Mouse (Mus musculus) T-cell, adult 2 months (primary cell): ENCODE data around the gene Phf21a.
A peak's percentile ranks its signal among the peaks of the same experiment; 100 is the strongest.
"Not testable (repeated sequence)": the region's sequence is repeated elsewhere in the genome, so short reads cannot be mapped to it uniquely, and the experiment has no call there.

ENCODE experiments used
- DNase-seq: peaks from one replicate; pipeline ENCODE4 v3.0.0; 2022; ENCODE audit warnings: low spot score

The Phf21a gene

GRCm38 (mm10) chr2:92384101-92384500 is 291.2 kb downstream of the Phf21a start:
- no peak for DNase-seq

GRCm38 (mm10) chr2:92385113-92386051 is 292.5 kb downstream of the Phf21a start:
- no peak for DNase-seq

GRCm38 (mm10) chr2:92386821-92387570 is 294.1 kb downstream of the Phf21a start:
- DNase-seq: no peak

GRCm38 (mm10) chr2:92387646-92388045 is 294.7 kb downstream of the Phf21a start:
- no peak for DNase-seq

- DNase-seq: no peak
Measured at GRCm38 (mm10) chr2:92388081-92388517, 295.2 kb downstream of the Phf21a start.

GRCm38 (mm10) chr2:92388891-92389641 is 296.1 kb downstream of the Phf21a start:
- peak; percentile 40 for DNase-seq

GRCm38 (mm10) chr2:92389645-92390044 is 296.7 kb downstream of the Phf21a start:
- no peak for DNase-seq

GRCm38 (mm10) chr2:92390206-92390930 is 297.5 kb downstream of the Phf21a start:
- DNase-seq: no peak

GRCm38 (mm10) chr2:92391116-92391515 is 298.2 kb downstream of the Phf21a start:
- DNase-seq: no peak

GRCm38 (mm10) chr2:92391703-92392317 is 298.9 kb downstream of the Phf21a start:
- DNase-seq: no peak

- no peak for DNase-seq
Measured at GRCm38 (mm10) chr2:92392318-92393264, 299.7 kb downstream of the Phf21a start.

- no peak for DNase-seq
Measured at GRCm38 (mm10) chr2:92395535-92395934, 302.6 kb downstream of the Phf21a start.

- DNase-seq: no peak
Measured at GRCm38 (mm10) chr2:92397436-92397835, 304.5 kb downstream of the Phf21a start.

- not testable (repeated sequence) for DNase-seq
Measured at GRCm38 (mm10) chr2:92399877-92400276, 307.0 kb downstream of the Phf21a start.

GRCm38 (mm10) chr2:92400682-92401081 is 307.8 kb downstream of the Phf21a start:
- DNase-seq: no peak

- DNase-seq: no peak
Measured at GRCm38 (mm10) chr2:92401091-92401561, 308.2 kb downstream of the Phf21a start, which contains the start of gene Mapk8ip1. Gene Mapk8ip1 (minus strand): TSS chr2:92401263.

GRCm38 (mm10) chr2:92402591-92403326 is 309.8 kb downstream of the Phf21a start:
- DNase-seq: no peak

GRCm38 (mm10) chr2:92403776-92404319 is 310.9 kb downstream of the Phf21a start:
- DNase-seq: no peak

- no peak for DNase-seq
Measured at GRCm38 (mm10) chr2:92404737-92405136, 311.8 kb downstream of the Phf21a start.
